ENCODE assay signal across 19 mouse cellular contexts in genomic region chr2:29770162-29770561, GRCm38 (mm10). TPM values are rescaled to one million over a fixed set of nuclear protein-coding genes. Genes with fewer than 3 reads are reported as not detected.
DNase-seq lines count a peak whose midpoint lies in the region; ATAC-seq and TF ChIP-seq lines count a peak whose summit lies in the region.
"Had no signal": no experiment of that assay in that cellular context is flagged by ENCODE, and none has a peak within 500 bp of the region (broad histone marks: within the 10 kb centered on the region; RNA-seq: fewer than 3 reads in every experiment).

No protein-coding gene starts in this region.

- TF ChIP-seq CTCF in kidney, adult 2 months (conservative IDR thresholded peaks at IDR 0.05; ENCODE audit: insufficient read depth, insufficient read length, low read depth, low read length) = 0 out of 2 replicates have a peak, but pooled peaks have one; percentile 22

- no peak for ATAC-seq in neural tube, embryonic 15.5 days (ENCODE audit: low FRiP score)
- ATAC-seq: forebrain, embryonic 15.5 days; hindbrain, embryonic 16.5 days; midbrain, embryonic 13.5 days had no signal

- no peak overlapping the region for H3K9ac ChIP-seq in neural tube, embryonic 15.5 days (replicated peaks)
- H3K9ac ChIP-seq: forebrain, embryonic 15.5 days; midbrain, embryonic 13.5 days had no signal

- no peaks in the 10 kb centered on the region; the same call in 1 of the 2 replicates for H3K9me3 ChIP-seq in neural tube, embryonic 15.5 days (replicated peaks)
- H3K9me3 ChIP-seq: embryonic facial prominence, embryonic 10.5 days; forebrain, embryonic 15.5 days; midbrain, embryonic 13.5 days had no signal

- no peaks in the 10 kb centered on the region for H3K27me3 ChIP-seq in kidney, adult 2 months (replicated peaks; ENCODE audit: control insufficient read depth, insufficient read depth, low read length)
- H3K27me3 ChIP-seq in neural tube, embryonic 15.5 days (replicated peaks) = no peaks in the 10 kb centered on the region
- H3K27me3 ChIP-seq: CH12.LX; forebrain, embryonic 15.5 days; midbrain, embryonic 13.5 days had no signal

- H3K36me3 ChIP-seq in kidney, adult 2 months (ENCODE audit: control insufficient read depth, insufficient read depth, low read length) = no peaks in the 10 kb centered on the region
- H3K36me3 ChIP-seq in neural tube, embryonic 15.5 days = peaks cover 19% of the 10 kb centered on the region

- H3K4me2 ChIP-seq in neural tube, embryonic 15.5 days = no peak overlapping the region
- H3K4me2 ChIP-seq: forebrain, embryonic 15.5 days; midbrain, embryonic 13.5 days had no signal

- peaks cover 6% of the 10 kb centered on the region; the same call in 1 of the 2 replicates for H3K4me1 ChIP-seq in kidney, adult 2 months (ENCODE audit: control insufficient read depth, insufficient read depth, low read length)
- H3K4me1 ChIP-seq in neural tube, embryonic 15.5 days = no peaks in the 10 kb centered on the region
- H3K4me1 ChIP-seq: embryonic facial prominence, embryonic 10.5 days; forebrain, embryonic 15.5 days; midbrain, embryonic 13.5 days had no signal

- no peak for TF ChIP-seq POLR2A in kidney, adult 2 months (IDR thresholded peaks at IDR 0.05; ENCODE audit: low read depth, low read length)

- H3K27ac ChIP-seq in kidney, adult 2 months (ENCODE audit: insufficient read depth, low read depth, low read length) = no peak overlapping the region
- no peak overlapping the region for H3K27ac ChIP-seq in neural tube, embryonic 15.5 days (replicated peaks)
- H3K27ac ChIP-seq: embryonic facial prominence, embryonic 10.5 days; forebrain, embryonic 15.5 days; midbrain, embryonic 13.5 days had no signal

- H3K4me3 ChIP-seq in kidney, adult 2 months (ENCODE audit: insufficient read depth, low read depth, low read length) = no peak overlapping the region
- H3K4me3 ChIP-seq in neural tube, embryonic 15.5 days (replicated peaks) = no peak overlapping the region
- H3K4me3 ChIP-seq: embryonic facial prominence, embryonic 10.5 days; erythroblast, embryonic 14.5 days; forebrain, embryonic 15.5 days; midbrain, embryonic 13.5 days had no signal

- DNase-seq in kidney, adult 2 months = no peak
- DNase-seq in kidney, adult 9 months = no peak
- peak; percentile 15 for DNase-seq in thymus, postnatal 0 days (ENCODE audit: low spot score)
- DNase-seq in thymus, adult 18-20 months = no peak
- DNase-seq in ZHBTc4 (ENCODE audit: low read depth, low spot score) = peak; percentile 89
- no peak for DNase-seq in right cerebral cortex, adult 2 months (ENCODE audit: low spot score in 2 of 2)
- DNase-seq: adrenal gland, postnatal 25 days; cerebellum, postnatal 14 days; heart, postnatal 14 days; kidney, postnatal 14 days had no signal

RNA-seq across cellular contexts. Expression of gene Gm13547, which starts 11.1 kb away (rescaled TPM):
- not detected in 2 replicates for polyA plus RNA-seq in kidney, adult 2 months (2012; rRNA removed)
- polyA plus RNA-seq in thymus, postnatal 0 days (2015; fragmentation: Nextera tagmentation; extraction: Ambion mirVana) = not detected in 2 replicates
- polyA plus RNA-seq in neural tube, embryonic 15.5 days (2015; fragmentation: Nextera tagmentation; extraction: Ambion mirVana) = not detected in 2 replicates
- polyA plus RNA-seq: embryonic facial prominence, embryonic 10.5 days; erythroblast, embryonic 14.5 days; hindbrain, embryonic 16.5 days; limb, embryonic 11.5 days; liver, embryonic 16.5 days had no signal

RNA-seq across cellular contexts. Expression of gene Coq4, which starts 17.1 kb away (rescaled TPM):
- polyA plus RNA-seq in kidney, adult 2 months (2012; rRNA removed) = 87.5 and 111 TPM in 2 replicates
- polyA plus RNA-seq in thymus, postnatal 0 days (2015; fragmentation: Nextera tagmentation; extraction: Ambion mirVana) = 13.9 and 14.9 TPM in 2 replicates
- 41.2 and 44.7 TPM in 2 replicates for polyA plus RNA-seq in neural tube, embryonic 15.5 days (2015; fragmentation: Nextera tagmentation; extraction: Ambion mirVana)

RNA-seq across cellular contexts. Expression of gene Trub2, which starts 18.1 kb away (rescaled TPM):
- polyA plus RNA-seq in kidney, adult 2 months (2012; rRNA removed) = 32.7 and 46.2 TPM in 2 replicates
- polyA plus RNA-seq in thymus, postnatal 0 days (2015; fragmentation: Nextera tagmentation; extraction: Ambion mirVana) = 21.3 and 27.7 TPM in 2 replicates
- 33.2 and 35.5 TPM in 2 replicates for polyA plus RNA-seq in neural tube, embryonic 15.5 days (2015; fragmentation: Nextera tagmentation; extraction: Ambion mirVana)

RNA-seq across cellular contexts. Expression of gene Gm13420, which starts 18.7 kb away (rescaled TPM):
- polyA plus RNA-seq in kidney, adult 2 months (2012; rRNA removed) = 6.1 and 9.4 TPM in 2 replicates
- 0.19 TPM in 1 of 2 replicates, not detected in the other for polyA plus RNA-seq in thymus, postnatal 0 days (2015; fragmentation: Nextera tagmentation; extraction: Ambion mirVana)
- polyA plus RNA-seq in neural tube, embryonic 15.5 days (2015; fragmentation: Nextera tagmentation; extraction: Ambion mirVana) = 0.19 and 0.33 TPM in 2 replicates
- polyA plus RNA-seq: embryonic facial prominence, embryonic 10.5 days; erythroblast, embryonic 14.5 days; forebrain, embryonic 15.5 days; limb, embryonic 11.5 days had no signal

RNA-seq across cellular contexts. Expression of gene Slc27a4, which starts 32.3 kb away (rescaled TPM):
- 49.7 and 56.2 TPM in 2 replicates for polyA plus RNA-seq in kidney, adult 2 months (2012; rRNA removed)
- polyA plus RNA-seq in thymus, postnatal 0 days (2015; fragmentation: Nextera tagmentation; extraction: Ambion mirVana) = 6.1 and 6.6 TPM in 2 replicates
- polyA plus RNA-seq in neural tube, embryonic 15.5 days (2015; fragmentation: Nextera tagmentation; extraction: Ambion mirVana) = 43.0 and 48.9 TPM in 2 replicates

Comparison
In these comparisons a context has a peak if more than half of its experiments do, and no peak if none do; other contexts are left out.
1. DNase-seq: peak in thymus, postnatal 0 days (single experiment) and ZHBTc4 (single experiment); none in kidney, adult 2 months (single experiment), kidney, adult 9 months (single experiment), thymus, adult 18-20 months (0 of 2) and right cerebral cortex, adult 2 months (0 of 2).